Mouse (Mus musculus): ENCODE data around the gene Rmi2.
"Not testable (repeated sequence)": the region's sequence is repeated elsewhere in the genome, so short reads cannot be mapped to it uniquely, and the experiment has no call there.

Rmi2 gene

GRCm38 (mm10) chr16:10827269-10827668, 7.6 kb upstream of the Rmi2 start:
- DNase-seq (ENCODE audit: low read depth, low spot score): no peak

DNA sequence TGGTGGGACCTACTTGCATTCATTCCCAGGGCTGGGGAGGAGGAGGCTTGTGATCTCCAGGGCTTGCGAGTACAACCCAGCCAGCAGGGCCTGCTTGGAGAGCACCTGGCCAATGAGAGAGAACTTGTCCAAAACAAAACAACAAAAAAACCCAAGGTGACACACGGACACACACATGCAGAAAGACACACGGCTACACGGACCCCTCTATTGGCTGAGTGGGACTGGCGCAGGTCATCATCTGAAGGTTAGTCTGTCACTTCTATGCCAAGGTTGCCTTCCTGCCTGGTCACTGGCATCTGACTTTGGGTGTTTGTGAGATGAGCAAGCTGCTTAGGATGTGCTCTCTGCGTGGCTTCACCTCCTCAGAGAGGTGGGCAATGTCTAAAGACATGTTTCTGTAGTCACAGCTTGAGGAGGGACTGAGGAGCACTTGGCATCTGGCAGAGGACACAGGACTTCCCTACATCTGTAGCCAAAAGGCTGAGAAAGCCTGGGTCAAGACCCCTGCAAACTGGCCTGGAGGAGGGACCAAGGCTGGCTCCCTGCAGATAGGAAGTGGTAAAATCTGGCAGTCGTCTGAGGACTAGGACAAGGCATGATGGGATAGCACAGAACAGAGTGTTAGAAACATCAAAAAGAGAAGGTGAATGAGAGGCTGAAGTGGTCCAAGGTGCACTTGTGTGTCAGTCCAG, 6.9 kb upstream of the Rmi2 start:
- no peak for DNase-seq (ENCODE audit: low read depth, low spot score)

GRCm38 (mm10) chr16:10828461-10828805, 6.4 kb upstream of the Rmi2 start:
- no peak for DNase-seq (ENCODE audit: low read depth, low spot score)

DNA sequence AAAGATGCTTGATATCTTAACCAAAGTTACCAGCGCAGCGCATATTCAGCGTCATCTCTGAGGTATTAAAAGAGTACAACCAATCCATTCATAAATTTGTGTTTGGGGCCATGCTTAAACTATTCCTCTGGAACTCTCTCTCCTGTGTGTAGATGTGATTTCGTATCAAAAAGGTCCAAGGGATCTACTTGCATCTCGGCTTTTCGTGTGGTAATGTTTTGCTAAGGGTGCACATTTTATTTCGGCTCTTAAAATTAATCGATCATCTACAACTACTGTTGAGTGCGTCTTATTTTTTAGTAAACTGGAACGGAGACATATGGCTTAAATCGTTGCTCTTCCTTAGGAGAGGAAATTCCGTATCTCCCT, 333 bp upstream of the Rmi2 start:
- no peak for DNase-seq (ENCODE audit: low read depth, low spot score)

DNA sequence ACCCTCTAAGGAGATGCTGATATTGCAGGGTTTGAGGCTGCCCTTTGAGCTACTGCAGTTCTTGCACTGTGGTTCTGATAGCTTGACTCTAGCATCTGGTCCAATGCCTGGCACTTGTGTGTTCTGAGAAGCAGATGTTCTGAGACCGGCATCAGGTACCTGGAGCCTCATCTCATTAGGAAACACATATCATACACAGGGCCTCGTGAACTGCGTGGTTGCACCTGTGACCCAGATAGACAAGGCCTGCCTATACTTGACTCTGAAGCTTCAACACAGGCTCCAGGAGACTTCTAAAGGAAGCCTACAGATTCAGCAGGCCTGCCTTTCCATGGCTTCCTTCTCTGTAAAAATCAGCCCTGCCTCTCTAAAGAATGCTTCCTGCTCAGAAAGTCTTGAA, 1.5 kb downstream of the Rmi2 start:
- no peak for DNase-seq (ENCODE audit: low read depth, low spot score)

DNA sequence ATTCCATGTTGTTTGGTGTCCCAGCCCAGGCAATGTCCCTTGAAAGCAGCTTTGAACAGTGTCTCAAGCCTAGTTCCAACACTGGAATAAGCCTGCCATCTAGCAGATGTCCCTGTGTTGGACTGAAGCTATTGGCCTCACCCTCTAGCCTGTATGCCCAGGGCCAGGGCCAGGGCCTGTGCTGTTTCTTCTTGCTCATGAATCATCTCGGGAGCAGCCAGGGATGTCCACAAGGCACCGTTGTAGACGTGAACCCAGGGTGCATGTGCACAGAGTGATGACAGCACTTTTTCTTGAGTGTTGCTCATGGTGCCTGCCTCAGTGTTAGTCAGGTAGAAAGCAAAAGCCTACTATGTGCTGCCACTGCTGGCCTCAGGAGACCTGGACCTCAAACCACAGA, 2.4 kb downstream of the Rmi2 start:
- no peak for DNase-seq (ENCODE audit: low read depth, low spot score)

DNA sequence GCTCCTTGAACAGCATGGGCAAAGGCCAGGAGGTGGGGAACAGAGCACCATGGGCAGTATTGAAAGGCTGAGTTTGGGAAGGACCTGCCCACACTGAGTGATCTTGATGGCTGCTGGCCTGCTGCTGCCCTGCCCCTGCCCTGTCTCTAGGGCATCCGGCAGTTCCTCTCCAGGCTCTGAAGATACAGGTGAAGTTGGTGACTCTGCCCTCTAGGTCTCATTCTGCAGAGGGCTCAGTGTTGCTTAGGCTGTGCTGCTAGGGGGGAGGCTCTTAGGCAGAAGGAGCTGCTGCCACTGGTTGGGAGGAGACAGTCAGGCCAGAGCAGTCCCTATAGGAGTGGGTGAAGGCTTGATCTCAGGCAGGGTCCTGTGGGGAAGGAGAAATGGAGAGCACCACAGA, 3.0 kb downstream of the Rmi2 start:
- DNase-seq (ENCODE audit: low read depth, low spot score): no peak

DNA sequence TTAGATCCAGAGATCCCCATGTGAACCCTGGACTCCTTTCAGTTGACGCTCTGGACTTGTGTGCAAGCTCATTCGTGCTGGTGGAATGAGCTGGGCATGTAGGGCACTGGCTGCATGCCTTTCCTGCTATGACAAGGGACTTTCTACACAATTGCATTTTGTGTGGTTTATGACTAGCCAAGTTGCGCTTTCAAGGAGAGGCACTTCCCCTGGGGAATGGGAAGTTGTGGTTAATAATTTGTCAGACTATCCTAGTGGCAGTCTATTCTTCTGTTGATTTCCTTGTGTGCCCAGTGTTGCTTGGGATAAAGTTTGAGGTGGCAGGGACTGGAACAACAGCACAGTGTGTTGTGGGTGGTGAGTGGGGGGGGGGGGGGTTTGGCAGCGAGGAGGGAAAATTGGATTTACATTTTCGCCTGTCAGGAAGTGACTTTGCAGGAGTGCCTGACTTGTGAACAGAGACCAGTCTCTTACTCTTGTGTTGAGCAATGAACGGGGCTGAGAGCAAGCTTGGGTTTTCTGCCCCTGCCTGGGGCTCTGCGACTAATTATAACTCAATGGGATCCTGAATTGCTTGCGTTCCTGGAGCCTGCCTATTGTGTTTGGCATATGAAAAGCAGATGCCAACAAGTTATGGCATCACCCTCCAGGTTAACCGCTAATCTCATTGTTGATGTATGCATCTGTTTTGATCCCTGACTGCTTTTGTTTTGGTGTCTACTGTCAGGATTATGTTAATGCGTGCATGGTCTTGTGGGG, 3.8 kb downstream of the Rmi2 start:
- DNase-seq (ENCODE audit: low read depth, low spot score): no peak

- no peak for DNase-seq (ENCODE audit: low read depth, low spot score)
These were observed 5.2 kb downstream of the Rmi2 start for GRCm38 (mm10) chr16:10840018-10840417.

GRCm38 (mm10) chr16:10842282-10842855, 7.5 kb downstream of the Rmi2 start:
- no peak for DNase-seq (ENCODE audit: low read depth, low spot score)

DNA sequence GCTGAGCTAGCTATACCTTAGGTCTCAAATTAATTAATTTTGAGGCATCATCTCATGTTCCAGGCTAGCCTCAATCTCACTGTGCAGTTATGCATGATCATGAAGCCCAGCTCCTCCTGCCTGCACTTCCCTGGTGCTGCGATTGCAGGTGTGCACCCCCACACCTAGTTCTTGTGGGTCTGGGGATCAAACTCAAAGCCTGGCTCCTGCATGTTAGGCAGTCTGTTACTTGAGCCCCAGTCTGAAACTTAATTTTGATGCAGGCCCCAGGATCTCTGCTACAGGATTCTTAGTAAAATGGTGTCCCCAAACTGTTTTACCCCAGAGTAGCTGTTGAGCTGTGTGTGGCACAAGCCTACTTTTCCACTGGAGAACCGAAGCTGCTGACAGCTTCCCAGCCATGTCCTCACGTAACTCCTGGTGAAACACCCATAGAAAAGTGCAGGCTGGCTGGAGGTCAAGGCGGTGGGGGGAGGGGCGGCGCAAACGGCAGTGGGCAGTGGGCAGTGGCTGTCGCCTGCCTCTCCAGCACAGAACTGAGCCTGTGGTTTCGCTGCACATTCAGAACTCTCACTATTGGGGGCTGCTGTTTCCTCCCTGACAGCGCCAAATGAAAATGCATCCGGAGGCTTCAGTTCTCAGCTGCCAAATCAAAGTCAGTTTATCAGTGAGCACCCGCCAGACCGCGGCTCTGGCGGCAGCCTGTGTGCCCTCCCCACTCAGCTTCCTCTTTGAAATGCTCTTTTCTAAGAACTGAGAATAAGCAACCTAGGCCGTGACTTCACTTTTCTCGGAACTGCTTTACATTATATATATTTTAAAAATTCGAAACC, 8.8 kb downstream of the Rmi2 start:
- no peak for DNase-seq (ENCODE audit: low read depth, low spot score)

DNA sequence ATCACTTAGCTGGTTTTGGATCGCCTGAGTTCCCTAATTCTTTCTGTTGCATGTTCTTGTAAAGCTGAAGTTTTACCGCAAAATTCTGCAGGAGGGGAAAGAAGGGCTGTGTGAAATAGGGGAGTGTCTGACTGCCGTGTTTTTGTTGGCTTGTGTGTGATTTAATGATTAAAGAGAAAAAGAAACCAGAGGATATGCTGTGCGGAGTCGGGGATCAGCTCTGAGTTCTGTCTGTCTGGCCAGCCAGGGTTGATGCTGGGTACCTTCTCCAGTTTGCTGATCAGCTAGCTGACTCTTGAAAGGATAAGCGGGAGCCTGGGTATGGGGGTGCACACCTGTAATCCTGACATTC, 9.4 kb downstream of the Rmi2 start:
- no peak for DNase-seq (ENCODE audit: low read depth, low spot score)

GRCm38 (mm10) chr16:10845952-10846351, 11.1 kb downstream of the Rmi2 start:
- no peak for DNase-seq (ENCODE audit: low read depth, low spot score)

DNA sequence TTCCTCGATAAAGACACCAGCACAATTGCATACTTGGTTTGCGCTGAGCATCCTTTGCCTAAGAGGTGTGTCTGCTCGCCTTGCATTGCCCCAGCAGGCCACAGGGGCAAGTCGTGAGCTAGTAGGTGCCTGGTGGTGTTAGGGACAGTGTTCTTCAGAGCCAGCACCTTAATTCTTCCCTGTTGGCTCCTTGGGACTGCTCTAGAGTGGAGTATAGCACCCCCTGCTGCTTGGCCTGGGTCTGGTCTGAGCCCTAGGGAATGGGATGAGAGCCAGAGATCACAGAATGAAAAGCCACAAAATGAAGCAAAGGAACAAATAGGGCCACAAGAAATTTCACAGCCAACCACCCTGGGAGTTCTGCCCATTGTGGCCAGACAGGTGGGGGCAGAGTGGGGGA, 11.6 kb downstream of the Rmi2 start:
- DNase-seq (ENCODE audit: low read depth, low spot score): no peak

- DNase-seq (ENCODE audit: low read depth, low spot score): no peak
These were observed 15.4 kb downstream of the Rmi2 start for GRCm38 (mm10) chr16:10849965-10850861.

DNA sequence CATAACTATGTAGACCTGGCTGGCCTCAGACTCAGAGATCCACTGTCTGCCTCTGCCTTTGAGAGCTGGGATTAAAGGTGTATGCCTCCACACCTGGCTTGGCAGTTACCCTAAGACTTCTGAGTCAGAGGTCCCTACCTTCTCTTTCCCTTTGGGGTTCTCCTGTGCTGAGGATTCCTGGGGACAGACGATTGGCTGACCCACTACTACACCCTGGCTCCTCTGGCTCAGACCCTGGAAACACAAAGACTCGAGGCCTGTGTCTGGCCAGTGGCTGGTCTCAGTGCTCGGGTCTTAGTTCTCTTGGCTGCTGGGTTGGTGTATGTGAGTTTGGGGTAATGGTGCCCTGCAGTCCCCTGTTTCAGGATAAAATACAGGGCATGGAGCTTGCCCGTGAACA, 16.0 kb downstream of the Rmi2 start:
- no peak for DNase-seq (ENCODE audit: low read depth, low spot score)

GRCm38 (mm10) chr16:10852216-10852615, 17.4 kb downstream of the Rmi2 start:
- DNase-seq (ENCODE audit: low read depth, low spot score): not testable (repeated sequence)

DNA sequence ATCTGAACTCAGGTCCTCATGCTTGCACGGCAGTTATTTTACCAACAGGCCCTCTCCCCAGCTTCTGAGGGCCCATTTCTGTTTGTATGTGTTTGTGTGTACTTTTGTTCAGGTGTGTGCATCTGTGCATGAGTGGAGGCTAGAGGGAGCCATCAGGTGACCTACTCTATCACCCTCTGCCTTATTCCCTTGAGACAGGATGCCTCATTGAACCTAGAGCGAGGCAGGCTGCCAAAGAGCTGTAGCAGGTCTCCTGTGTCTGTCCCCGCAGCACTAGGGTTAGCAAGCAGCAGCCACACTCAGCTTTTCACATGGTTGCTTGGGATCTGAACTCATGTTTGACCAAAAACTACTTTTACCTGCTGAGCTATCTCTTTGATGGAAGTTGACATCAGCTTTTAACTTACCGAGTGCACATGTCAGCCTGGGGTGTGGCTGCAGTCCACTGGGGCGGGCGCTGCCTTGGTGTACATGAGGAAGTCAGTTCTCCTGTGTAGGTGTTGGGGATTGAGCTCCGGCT, 24.9 kb downstream of the Rmi2 start:
- no peak for DNase-seq (ENCODE audit: low read depth, low spot score)

GRCm38 (mm10) chr16:10861408-10861807, 26.5 kb downstream of the Rmi2 start:
- no peak for DNase-seq (ENCODE audit: low read depth, low spot score)

DNA sequence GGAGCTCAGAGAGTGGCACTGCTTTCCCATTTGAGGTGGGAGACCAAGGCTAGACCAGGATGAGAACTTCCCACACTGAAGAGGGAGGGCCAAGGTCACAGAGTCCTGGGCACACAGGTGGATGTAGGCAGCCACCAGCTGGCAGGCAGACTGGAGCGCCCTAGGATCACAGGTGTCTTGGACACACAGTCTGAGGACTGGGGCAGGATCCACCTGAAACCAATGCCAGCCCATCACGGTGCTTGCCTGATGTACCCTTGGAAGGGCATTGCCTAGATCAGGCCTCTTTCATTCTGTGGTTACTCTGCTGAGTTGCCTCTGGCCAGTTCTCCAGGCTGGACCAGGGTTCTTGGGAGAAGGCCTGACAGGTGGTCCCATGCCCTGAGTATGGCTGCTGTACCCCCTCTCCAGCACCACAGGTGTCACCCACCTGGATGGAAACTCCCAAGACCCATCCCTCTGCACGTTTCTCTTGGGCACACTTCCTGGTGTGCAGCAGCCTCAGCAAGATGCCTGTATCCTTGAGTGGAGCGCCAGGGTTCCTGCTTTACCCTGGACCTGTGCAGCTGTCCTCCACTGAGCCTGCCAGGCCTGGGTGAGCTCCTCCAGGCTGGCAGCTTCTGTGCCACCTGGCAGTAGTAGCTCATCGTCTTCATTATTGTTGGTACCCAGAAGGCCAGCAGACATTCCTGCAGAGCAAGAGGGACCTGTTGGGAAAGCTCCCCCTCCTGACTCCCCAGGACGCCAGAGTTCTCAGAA, 30.2 kb downstream of the Rmi2 start:
- no peak for DNase-seq (ENCODE audit: low read depth, low spot score)
